Mouse (Mus musculus) C2C12 (cell line): Measurements from ENCODE around the gene Fkbp1a.

ENCODE experiments used
- CEBPB ChIP-seq: IDR thresholded peaks from one replicate; pipeline ENCODE4 v1.6.1; 2011; ENCODE audit warnings: low read depth, mild to moderate bottlenecking, control low read depth, moderate library complexity
- CTCF ChIP-seq: IDR thresholded peaks from one replicate; pipeline ENCODE4 v1.5.1; 2011; ENCODE audit not compliant: control insufficient read depth, insufficient read depth, insufficient read length
- FOSL1 ChIP-seq: IDR thresholded peaks from one replicate; pipeline ENCODE4 v1.8.0; 2011; ENCODE audit warnings: mild to moderate bottlenecking, low read length; ENCODE audit not compliant: poor library complexity, insufficient read depth, severe bottlenecking
- MAX ChIP-seq: IDR thresholded peaks from one replicate; pipeline ENCODE4 v1.6.1; 2011; ENCODE audit warnings: mild to moderate bottlenecking, control low read depth
- MYOD1 ChIP-seq: IDR thresholded peaks from one replicate; pipeline ENCODE4 v1.6.1; 2011; ENCODE audit warnings: low read depth; ENCODE audit not compliant: control insufficient read depth, insufficient read length
- MYOG ChIP-seq: IDR thresholded peaks from one replicate; pipeline ENCODE4 v1.6.1; 2011; ENCODE audit not compliant: control insufficient read depth, insufficient read length; ENCODE audit errors: extremely low read depth
- USF1 ChIP-seq: IDR thresholded peaks from one replicate; pipeline ENCODE4 v1.6.1; 2011; ENCODE audit warnings: low read depth, mild to moderate bottlenecking, control low read depth, moderate library complexity

DNA sequence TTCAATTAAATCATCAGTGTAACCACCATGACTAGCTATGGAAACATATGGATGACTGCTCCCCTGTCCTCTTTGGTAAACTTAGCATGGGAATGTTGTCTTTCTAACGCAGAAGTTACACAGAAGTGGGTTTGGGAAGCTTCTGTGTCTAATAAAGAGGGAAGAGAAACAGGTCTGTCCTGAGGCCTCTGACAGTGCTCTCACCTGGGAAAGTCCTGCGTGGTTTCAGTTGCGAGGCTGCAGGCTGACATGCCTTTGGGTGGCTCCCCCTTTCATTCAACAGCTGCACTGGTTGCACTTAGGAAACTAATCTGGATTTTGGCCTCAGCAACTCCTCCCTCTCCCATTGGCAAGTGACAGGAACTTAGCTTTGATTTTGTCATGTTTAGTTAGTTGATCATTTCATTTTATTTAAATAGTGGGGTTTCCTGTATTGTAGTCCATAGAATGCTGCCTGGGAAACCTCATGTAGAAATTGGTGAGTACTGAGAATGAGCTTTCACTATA, 7.4 kb downstream of the Fkbp1a start:
- TF ChIP-seq CTCF: no peak
- no peak for TF ChIP-seq MYOD1
- no peak for TF ChIP-seq MYOG
- no peak for TF ChIP-seq USF1
- no peak for TF ChIP-seq MAX
- no peak for TF ChIP-seq FOSL1
- no peak for TF ChIP-seq CEBPB
